Mouse (Mus musculus): ENCODE results near the gene Avl9.

DNA sequence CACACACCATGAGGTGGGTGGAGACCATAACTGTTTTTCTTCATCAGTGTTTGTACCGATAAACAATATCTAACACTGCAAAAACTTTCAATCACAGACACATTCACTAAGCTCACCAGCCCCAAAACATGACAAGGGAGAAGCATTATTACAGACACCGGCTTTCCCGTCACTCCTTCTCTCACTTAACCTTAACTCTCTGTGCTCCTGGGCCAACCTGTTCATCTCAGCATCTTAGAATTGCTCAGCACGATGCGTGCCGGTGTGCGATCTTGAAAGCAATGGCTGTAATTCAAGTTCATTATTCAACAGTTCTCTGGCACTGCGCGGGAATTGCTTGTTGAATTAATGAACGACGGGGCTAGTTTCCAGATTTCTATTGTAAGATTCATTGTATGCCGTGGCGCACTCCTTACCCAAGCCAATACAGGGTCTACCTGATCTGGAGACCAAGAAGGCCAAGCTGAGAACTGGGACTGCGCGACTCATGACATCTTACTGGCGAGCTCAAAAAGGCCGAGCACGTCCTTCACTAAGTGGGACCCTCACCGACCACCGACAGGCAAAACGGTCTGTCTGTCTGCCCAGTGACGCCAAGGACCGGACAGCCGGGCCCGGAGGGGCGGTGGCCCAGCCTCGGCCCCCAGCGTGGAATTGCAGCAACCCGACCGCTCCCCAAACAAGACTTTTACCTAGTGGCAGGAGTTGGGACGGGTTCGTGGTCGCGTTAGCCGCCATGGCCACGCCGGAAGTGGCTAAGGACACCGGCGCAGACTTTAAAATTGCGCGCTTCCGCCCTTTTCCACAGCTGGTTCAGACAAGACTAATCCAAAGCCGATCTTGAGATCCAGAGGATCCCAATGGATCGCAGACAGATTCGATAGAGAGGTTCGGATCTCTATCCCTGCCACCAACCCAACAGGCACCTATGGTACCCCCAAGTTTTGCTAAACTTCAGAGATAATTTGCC, 10.5 kb upstream of the Avl9 start, which contains the start of gene Lsm5:
- TF ChIP-seq CTCF (IDR thresholded peaks at IDR 0.05; ENCODE audit: control insufficient read depth, insufficient read depth, low read length) = no peak
- TF ChIP-seq POLR2A (IDR thresholded peaks at IDR 0.05; ENCODE audit: borderline replicate concordance, control insufficient read depth, low read depth, low read length) = peak; percentile 73; the same call in 1 of the 2 replicates
